Mouse (Mus musculus): Measurements from ENCODE around the gene Rgp1.

GRCm38 (mm10) chr4:43591961-43592360 lies 13.4 kb downstream of the Rgp1 start:
- no peak for TF ChIP-seq CTCF (conservative IDR thresholded peaks at IDR 0.05; ENCODE audit: low read length)
- TF ChIP-seq NANOG (IDR thresholded peaks at IDR 0.05; ENCODE audit: borderline replicate concordance, low read length), result no peak
- no peak for TF ChIP-seq POU5F1 (IDR thresholded peaks at IDR 0.05; ENCODE audit: borderline replicate concordance, low read length)
